Mouse (Mus musculus): ENCODE data around the gene Lrrc75b. TPM values are rescaled to one million over a fixed set of nuclear protein-coding genes. Genes with fewer than 3 reads are reported as not detected.
"Not testable (repeated sequence)": the region's sequence is repeated elsewhere in the genome, so short reads cannot be mapped to it uniquely, and the experiment has no call there.

Gene Lrrc75b
- total RNA-seq, 1 experiment: 0.18 TPM

- H3K36me3 ChIP-seq (ENCODE audit: control insufficient read depth, insufficient read depth, low read length, poor library complexity, severe bottlenecking); H3K9ac ChIP-seq (ENCODE audit: insufficient read depth, low read depth, low read length, poor library complexity, severe bottlenecking); H3K9me3 ChIP-seq (ENCODE audit: control insufficient read depth, insufficient read depth, low read depth, low read length); DNase-seq (ENCODE audit: low read depth, low spot score); H3K27ac ChIP-seq (ENCODE audit: insufficient read depth, low read depth, low read length, poor library complexity, severe bottlenecking); H3K4me3 ChIP-seq (ENCODE audit: insufficient read depth in 1 of 2, low read depth in 1 of 2, low read length in 2 of 2, poor library complexity in 1 of 2, severe bottlenecking in 1 of 2); in situ Hi-C loops (cut with MboI; ENCODE audit: low sequenced_read_pairs in 2 of 2, unreplicated experiment in 2 of 2): not testable (repeated sequence)
- TF ChIP-seq MAFK (IDR thresholded peaks at IDR 0.05; ENCODE audit: insufficient read depth, low read depth, low read length) (peak; percentile 72), ZNF384 (IDR thresholded peaks at IDR 0.05; ENCODE audit: low read depth, low read length) (0 out of 2 replicates have a peak, but pooled peaks have one; percentile 11)
- peaks cover 12 to 28% of the 10 kb centered on the region in 2 experiments; a peak in 3 of 4 replicates for H3K4me1 ChIP-seq (ENCODE audit: control insufficient read depth in 2 of 2, insufficient read depth in 2 of 2, low read length in 2 of 2, poor library complexity in 1 of 2)
These were observed 6.6 kb upstream of the Lrrc75b start for GRCm38 (mm10) chr10:75566765-75567164.

GRCm38 (mm10) chr10:75566321-75566720 lies 6.2 kb upstream of the Lrrc75b start:
- Histone ChIP-seq H3K9me3 (ENCODE audit: control insufficient read depth, insufficient read depth, low read depth, low read length) (no peaks in the 10 kb centered on the region), H3K4me1 (ENCODE audit: control insufficient read depth in 2 of 2, insufficient read depth in 2 of 2, low read length in 2 of 2, poor library complexity in 1 of 2) (peaks cover 12 to 26% of the 10 kb centered on the region in 2 experiments; a peak in 3 of 4 replicates), H3K36me3 (ENCODE audit: control insufficient read depth, insufficient read depth, low read length, poor library complexity, severe bottlenecking) (no peaks in the 10 kb centered on the region), H3K27ac (ENCODE audit: insufficient read depth, low read depth, low read length, poor library complexity, severe bottlenecking) (no peak overlapping the region), H3K4me3 (ENCODE audit: insufficient read depth in 1 of 2, low read depth in 1 of 2, low read length in 2 of 2, poor library complexity in 1 of 2, severe bottlenecking in 1 of 2) (no peak overlapping the region), H3K9ac (ENCODE audit: insufficient read depth, low read depth, low read length, poor library complexity, severe bottlenecking) (no peak overlapping the region)
- in situ Hi-C loops (cut with MboI; ENCODE audit: low sequenced_read_pairs in 2 of 2, unreplicated experiment in 2 of 2): no loop called here
- no peak for DNase-seq (ENCODE audit: low read depth, low spot score)
- no peak for TF ChIP-seq MAFK (IDR thresholded peaks at IDR 0.05; ENCODE audit: insufficient read depth, low read depth, low read length)
- no peak for TF ChIP-seq HCFC1 (IDR thresholded peaks at IDR 0.05; ENCODE audit: borderline replicate concordance, insufficient read depth, low read length)
- no peak for TF ChIP-seq CHD2 (IDR thresholded peaks at IDR 0.05; ENCODE audit: low read depth, low read length)

- Histone ChIP-seq H3K36me3 (ENCODE audit: control insufficient read depth, insufficient read depth, low read length, poor library complexity, severe bottlenecking) (no peaks in the 10 kb centered on the region), H3K27ac (ENCODE audit: insufficient read depth, low read depth, low read length, poor library complexity, severe bottlenecking) (no peak overlapping the region), H3K9me3 (ENCODE audit: control insufficient read depth, insufficient read depth, low read depth, low read length) (no peaks in the 10 kb centered on the region), H3K4me1 (ENCODE audit: control insufficient read depth in 2 of 2, insufficient read depth in 2 of 2, low read length in 2 of 2, poor library complexity in 1 of 2) (peaks cover 12 to 26% of the 10 kb centered on the region in 2 experiments; a peak in 3 of 4 replicates), H3K4me3 (ENCODE audit: insufficient read depth in 1 of 2, low read depth in 1 of 2, low read length in 2 of 2, poor library complexity in 1 of 2, severe bottlenecking in 1 of 2) (no peak overlapping the region), H3K9ac (ENCODE audit: insufficient read depth, low read depth, low read length, poor library complexity, severe bottlenecking) (no peak overlapping the region)
- in situ Hi-C loops (cut with MboI; ENCODE audit: low sequenced_read_pairs in 2 of 2, unreplicated experiment in 2 of 2): no loop called here
- no peak for DNase-seq (ENCODE audit: low read depth, low spot score)
- TF ChIP-seq MAFK (IDR thresholded peaks at IDR 0.05; ENCODE audit: insufficient read depth, low read depth, low read length): no peak
- TF ChIP-seq CHD2 (IDR thresholded peaks at IDR 0.05; ENCODE audit: low read depth, low read length): no peak
- TF ChIP-seq ZC3H11A (IDR thresholded peaks at IDR 0.05; ENCODE audit: borderline replicate concordance, low read depth, low read length): no peak
- no peak for TF ChIP-seq ZNF384 (IDR thresholded peaks at IDR 0.05; ENCODE audit: low read depth, low read length)
- TF ChIP-seq HCFC1 (IDR thresholded peaks at IDR 0.05; ENCODE audit: borderline replicate concordance, insufficient read depth, low read length): no peak
These were observed 5.8 kb upstream of the Lrrc75b start for GRCm38 (mm10) chr10:75565906-75566305.

- no peak overlapping the region for H3K27ac ChIP-seq (ENCODE audit: insufficient read depth, low read depth, low read length, poor library complexity, severe bottlenecking)
- no peaks in the 10 kb centered on the region for H3K36me3 ChIP-seq (ENCODE audit: control insufficient read depth, insufficient read depth, low read length, poor library complexity, severe bottlenecking)
- no peak for TF ChIP-seq MAFK (IDR thresholded peaks at IDR 0.05; ENCODE audit: insufficient read depth, low read depth, low read length)
- TF ChIP-seq HCFC1 (IDR thresholded peaks at IDR 0.05; ENCODE audit: borderline replicate concordance, insufficient read depth, low read length): no peak
- no peak for TF ChIP-seq ZNF384 (IDR thresholded peaks at IDR 0.05; ENCODE audit: low read depth, low read length)
- no peak for TF ChIP-seq CHD2 (IDR thresholded peaks at IDR 0.05; ENCODE audit: low read depth, low read length)
- TF ChIP-seq ZC3H11A (IDR thresholded peaks at IDR 0.05; ENCODE audit: borderline replicate concordance, low read depth, low read length): no peak
- H3K4me1 ChIP-seq (ENCODE audit: control insufficient read depth in 2 of 2, insufficient read depth in 2 of 2, low read length in 2 of 2, poor library complexity in 1 of 2): peaks cover 12 to 26% of the 10 kb centered on the region in 2 experiments; a peak in 3 of 4 replicates
- DNase-seq (ENCODE audit: low read depth, low spot score): no peak
- H3K9ac ChIP-seq (ENCODE audit: insufficient read depth, low read depth, low read length, poor library complexity, severe bottlenecking): no peak overlapping the region
- peak overlapping the region in 1 of 2 experiments; percentile 17; a peak in 1 of 4 replicates for H3K4me3 ChIP-seq (ENCODE audit: insufficient read depth in 1 of 2, low read depth in 1 of 2, low read length in 2 of 2, poor library complexity in 1 of 2, severe bottlenecking in 1 of 2)
- H3K9me3 ChIP-seq (ENCODE audit: control insufficient read depth, insufficient read depth, low read depth, low read length): no peaks in the 10 kb centered on the region
- in situ Hi-C loops (cut with MboI; ENCODE audit: low sequenced_read_pairs in 2 of 2, unreplicated experiment in 2 of 2): no loop called here
These were observed 5.3 kb upstream of the Lrrc75b start for GRCm38 (mm10) chr10:75565436-75565835.

- Histone ChIP-seq H3K9me3 (ENCODE audit: control insufficient read depth, insufficient read depth, low read depth, low read length) (no peaks in the 10 kb centered on the region), H3K9ac (ENCODE audit: insufficient read depth, low read depth, low read length, poor library complexity, severe bottlenecking) (no peak overlapping the region), H3K36me3 (ENCODE audit: control insufficient read depth, insufficient read depth, low read length, poor library complexity, severe bottlenecking) (no peaks in the 10 kb centered on the region), H3K27ac (ENCODE audit: insufficient read depth, low read depth, low read length, poor library complexity, severe bottlenecking) (no peak overlapping the region), H3K4me3 (ENCODE audit: insufficient read depth in 1 of 2, low read depth in 1 of 2, low read length in 2 of 2, poor library complexity in 1 of 2, severe bottlenecking in 1 of 2) (no peak overlapping the region), H3K4me1 (ENCODE audit: control insufficient read depth in 2 of 2, insufficient read depth in 2 of 2, low read length in 2 of 2, poor library complexity in 1 of 2) (peaks cover 12 to 28% of the 10 kb centered on the region in 2 experiments; a peak in 3 of 4 replicates)
- TF ChIP-seq ZNF384 (IDR thresholded peaks at IDR 0.05; ENCODE audit: low read depth, low read length) (no peak), CHD2 (IDR thresholded peaks at IDR 0.05; ENCODE audit: low read depth, low read length) (no peak), ZC3H11A (IDR thresholded peaks at IDR 0.05; ENCODE audit: borderline replicate concordance, low read depth, low read length) (no peak), HCFC1 (IDR thresholded peaks at IDR 0.05; ENCODE audit: borderline replicate concordance, insufficient read depth, low read length) (no peak), MAFK (IDR thresholded peaks at IDR 0.05; ENCODE audit: insufficient read depth, low read depth, low read length) (no peak)
- in situ Hi-C loops (cut with MboI; ENCODE audit: low sequenced_read_pairs in 2 of 2, unreplicated experiment in 2 of 2): no loop called here
- no peak for DNase-seq (ENCODE audit: low read depth, low spot score)
These were observed 4.6 kb upstream of the Lrrc75b start for GRCm38 (mm10) chr10:75564687-75565265.

All from ES-E14 (cell line).